Mouse (Mus musculus): ENCODE results near the gene Csf2rb2.
"Not testable (repeated sequence)": the region's sequence is repeated elsewhere in the genome, so short reads cannot be mapped to it uniquely, and the experiment has no call there.

The Csf2rb2 gene

DNA sequence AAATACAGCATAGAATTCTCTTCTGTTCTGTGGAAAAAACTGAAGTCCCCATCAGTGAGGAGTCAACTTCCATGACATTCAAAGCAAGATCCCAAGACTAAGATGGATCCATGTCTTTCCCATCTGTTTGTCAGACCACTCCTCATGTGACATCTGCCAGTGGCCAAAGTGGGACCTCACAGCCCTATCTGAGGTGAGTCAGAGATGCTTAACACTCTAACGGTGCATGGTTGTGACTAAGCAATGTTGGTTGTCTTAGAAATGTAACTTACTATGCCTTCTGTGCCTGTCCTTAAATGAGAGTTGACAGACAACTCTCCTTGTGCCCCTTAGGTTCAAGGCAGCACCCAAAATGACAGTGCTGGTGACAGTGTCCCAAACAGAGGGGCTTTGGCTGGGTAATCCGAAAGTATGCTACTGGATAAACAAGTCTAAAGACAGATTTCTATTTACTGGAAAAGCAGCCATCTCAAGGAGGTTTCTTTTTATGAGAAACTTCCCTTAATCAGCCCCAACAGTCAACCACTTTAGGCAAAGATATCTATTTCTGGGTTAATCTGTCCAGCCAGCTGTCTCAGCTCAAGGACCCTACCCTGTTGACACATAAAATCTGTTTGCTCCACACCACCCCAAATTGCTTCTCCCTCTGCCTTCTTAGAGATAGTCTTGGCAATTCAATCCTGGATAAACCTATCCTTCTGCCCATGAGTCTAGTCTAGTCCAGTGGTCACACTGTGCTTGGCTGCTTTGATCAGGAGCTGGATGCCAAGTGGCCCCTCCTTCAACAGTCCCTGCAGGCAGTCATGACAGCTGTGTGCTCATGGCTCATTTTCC is 13.0 kb upstream of the Csf2rb2 start:
- in situ Hi-C loops (cut with MboI, MseI) = not testable (repeated sequence)

GRCm38 (mm10) chr15:78313659-78314058 is 8.1 kb upstream of the Csf2rb2 start:
- in situ Hi-C loops (cut with MboI, MseI) = not testable (repeated sequence)

DNA sequence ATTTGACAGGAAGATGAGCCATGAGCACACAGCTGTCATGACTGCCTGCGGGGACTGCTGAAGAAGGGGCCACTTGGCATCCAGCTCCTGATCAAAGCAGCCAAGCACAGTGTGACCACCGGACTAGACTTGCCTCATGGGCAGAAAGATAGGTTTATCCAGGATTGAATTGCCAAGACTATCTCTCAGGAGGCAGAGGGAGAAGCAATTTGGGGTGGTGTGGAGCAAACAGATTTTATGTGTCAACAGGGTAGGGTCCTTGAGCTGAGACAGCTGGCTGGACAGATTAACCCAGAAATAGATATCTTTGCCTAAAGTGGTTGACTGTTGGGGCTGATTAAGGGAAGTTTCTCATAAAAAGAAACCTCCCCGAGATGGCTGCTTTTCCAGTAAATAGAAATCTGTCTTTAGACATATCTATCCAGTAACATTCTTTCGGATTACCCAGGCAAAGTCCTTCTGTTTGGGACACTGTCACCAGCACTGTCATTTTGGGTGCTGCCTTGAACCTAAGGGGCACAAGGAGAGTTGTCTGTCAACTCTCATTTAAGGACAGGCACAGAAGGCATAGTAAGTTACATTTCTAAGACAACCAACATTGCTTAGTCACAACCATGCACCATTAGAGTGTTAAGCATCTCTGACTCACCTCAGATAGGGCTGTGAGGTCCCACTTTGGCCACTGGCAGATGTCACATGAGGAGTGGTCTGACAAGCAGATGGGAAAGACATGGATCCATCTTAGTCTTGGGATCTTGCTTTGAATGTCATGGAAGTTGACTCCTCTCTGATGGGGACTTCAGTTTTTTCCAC is 7.1 kb upstream of the Csf2rb2 start:
- in situ Hi-C loops (cut with MboI, MseI) = not testable (repeated sequence)

DNA sequence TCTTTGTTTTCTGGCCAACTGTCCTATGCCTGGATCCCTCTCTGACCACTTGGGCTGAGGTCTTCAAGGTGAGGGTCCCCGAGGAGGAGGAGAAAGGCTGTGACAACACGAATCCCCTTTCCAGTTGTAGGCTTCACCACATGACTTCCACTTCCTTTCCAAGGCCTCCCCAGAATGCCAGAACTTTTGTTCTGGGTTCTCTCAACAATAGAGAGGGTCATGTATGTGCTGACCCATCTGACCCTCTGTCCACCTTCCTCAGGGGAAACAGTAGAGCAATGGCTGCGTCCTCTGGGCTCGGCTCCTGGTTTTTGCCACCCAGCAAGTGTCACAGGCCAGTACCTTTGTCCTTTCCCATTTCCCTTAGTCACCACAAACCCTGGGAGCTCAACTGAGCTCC is 5.5 kb upstream of the Csf2rb2 start:
- in situ Hi-C loops (cut with MboI, MseI) = no loop called here

- in situ Hi-C loops (cut with MboI, MseI) = no loop called here
Observed at GRCm38 (mm10) chr15:78309865-78310264, 4.3 kb upstream of the Csf2rb2 start.

GRCm38 (mm10) chr15:78303665-78304233 is 1.8 kb downstream of the Csf2rb2 start:
- in situ Hi-C loops (cut with MboI, MseI) = no loop called here

DNA sequence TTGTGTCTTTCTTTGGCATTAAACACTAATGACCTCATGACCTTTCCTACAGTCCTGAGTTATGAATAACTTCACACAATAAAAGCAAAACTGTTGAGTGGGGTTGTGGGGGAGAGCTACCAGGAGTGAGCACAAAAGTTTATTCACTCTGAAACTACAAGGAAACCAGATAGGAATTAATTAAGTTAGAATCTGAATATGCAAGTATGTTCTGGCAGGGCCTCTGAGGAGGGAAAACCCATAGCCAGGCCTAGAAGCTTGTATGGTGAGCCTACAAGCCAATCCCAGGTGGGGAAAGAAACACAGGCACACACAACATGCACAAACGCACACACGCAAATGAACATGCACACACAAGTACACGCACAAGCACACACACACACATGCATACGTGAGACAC is 2.8 kb downstream of the Csf2rb2 start:
- in situ Hi-C loops (cut with MboI, MseI) = no loop called here

DNA sequence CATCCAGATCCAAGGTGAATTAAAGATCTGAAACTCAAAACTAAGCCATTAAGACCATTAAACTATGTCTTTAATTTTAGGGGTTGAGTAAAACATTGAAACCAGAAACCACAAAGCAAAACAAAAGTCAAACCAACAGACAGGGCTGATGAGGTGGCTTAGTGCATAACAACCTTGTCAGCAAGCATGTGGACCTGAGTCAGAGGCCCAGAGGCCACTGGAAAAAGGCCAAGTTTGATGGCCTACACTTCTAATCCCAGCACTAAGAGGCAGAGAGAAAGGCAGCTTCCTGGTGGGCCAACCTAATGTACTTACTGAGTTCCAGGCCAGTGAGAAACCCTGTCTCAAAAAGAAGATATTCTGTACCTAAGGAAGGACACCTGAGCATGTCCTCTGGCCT is 4.7 kb downstream of the Csf2rb2 start:
- in situ Hi-C loops (cut with MboI, MseI) = no loop called here

GRCm38 (mm10) chr15:78299641-78300040 is 5.9 kb downstream of the Csf2rb2 start:
- in situ Hi-C loops (cut with MboI, MseI) = loop anchor here in 1 of 2 experiments (10.0 kb wide), 1 partner anchor 1305 kb away; no protein-coding TSS in a partner anchor

- in situ Hi-C loops (cut with MboI, MseI) = loop anchor here in 1 of 2 experiments (10.0 kb wide), 1 partner anchor 1304 kb away; no protein-coding TSS in a partner anchor
Observed at GRCm38 (mm10) chr15:78298558-78298957, 7.0 kb downstream of the Csf2rb2 start.

GRCm38 (mm10) chr15:78293716-78294115 is 11.8 kb downstream of the Csf2rb2 start:
- in situ Hi-C loops (cut with MboI, MseI) = loop anchor here in 1 of 2 experiments (10.0 kb wide), 1 partner anchor 1299 kb away; no protein-coding TSS in a partner anchor

- in situ Hi-C loops (cut with MboI, MseI) = loop anchor here in 1 of 2 experiments (10.0 kb wide), 1 partner anchor 1298 kb away; no protein-coding TSS in a partner anchor
Observed at GRCm38 (mm10) chr15:78293228-78293627, 12.3 kb downstream of the Csf2rb2 start.

- in situ Hi-C loops (cut with MboI, MseI) = loop anchor here in 1 of 2 experiments (10.0 kb wide), 1 partner anchor 1295 kb away; no protein-coding TSS in a partner anchor
Observed at GRCm38 (mm10) chr15:78289775-78290174, 15.7 kb downstream of the Csf2rb2 start.

DNA sequence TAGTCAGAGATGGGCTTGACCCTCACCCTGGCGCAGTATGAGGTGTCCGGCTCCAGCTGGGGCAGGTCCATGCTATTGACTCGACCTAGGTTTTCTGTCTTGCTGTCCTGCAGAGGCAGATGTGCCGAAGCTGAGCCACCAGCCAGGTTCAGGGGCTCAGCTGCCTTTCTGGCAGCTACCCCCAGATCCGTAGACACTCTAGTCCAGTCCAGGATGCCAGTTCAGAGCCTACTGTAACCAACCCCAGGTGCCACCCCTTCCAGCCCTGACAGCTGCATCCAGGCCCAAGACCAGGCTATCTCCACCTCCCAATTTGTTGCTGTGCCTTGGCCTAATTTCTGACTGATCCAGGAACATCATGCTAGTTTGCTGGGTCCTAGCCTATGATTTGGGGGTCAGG is 17.6 kb downstream of the Csf2rb2 start:
- in situ Hi-C loops (cut with MboI, MseI) = no loop called here

DNA sequence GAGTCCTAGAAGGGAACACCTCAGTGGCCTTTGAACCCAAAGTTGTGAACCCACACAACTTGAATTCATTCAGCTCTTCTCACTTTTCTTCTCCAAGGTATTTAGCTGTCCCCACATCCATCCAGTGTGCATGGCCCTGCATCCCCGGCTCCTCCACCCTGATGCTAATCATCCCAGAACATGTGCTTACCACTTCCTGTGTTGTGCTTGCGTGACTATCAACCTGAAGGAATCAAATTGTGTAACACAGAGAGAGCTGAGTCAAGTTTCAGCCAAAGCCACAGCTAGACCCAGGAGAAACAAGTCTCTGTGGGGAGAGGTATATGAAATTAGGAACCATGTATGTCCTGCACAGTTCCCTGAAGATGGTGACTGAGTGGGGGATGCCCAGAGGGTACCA is 27.2 kb downstream of the Csf2rb2 start:
- in situ Hi-C loops (cut with MboI, MseI) = no loop called here

GRCm38 (mm10) chr15:78271208-78271607 is 34.3 kb downstream of the Csf2rb2 start:
- in situ Hi-C loops (cut with MboI, MseI) = no loop called here

- in situ Hi-C loops (cut with MboI, MseI) = loop anchor here in 1 of 2 experiments (10.0 kb wide), 1 partner anchor 57 kb away; the partner anchor contains the start of gene Csf2rb
Observed at GRCm38 (mm10) chr15:78267865-78268264, 37.7 kb downstream of the Csf2rb2 start.

DNA sequence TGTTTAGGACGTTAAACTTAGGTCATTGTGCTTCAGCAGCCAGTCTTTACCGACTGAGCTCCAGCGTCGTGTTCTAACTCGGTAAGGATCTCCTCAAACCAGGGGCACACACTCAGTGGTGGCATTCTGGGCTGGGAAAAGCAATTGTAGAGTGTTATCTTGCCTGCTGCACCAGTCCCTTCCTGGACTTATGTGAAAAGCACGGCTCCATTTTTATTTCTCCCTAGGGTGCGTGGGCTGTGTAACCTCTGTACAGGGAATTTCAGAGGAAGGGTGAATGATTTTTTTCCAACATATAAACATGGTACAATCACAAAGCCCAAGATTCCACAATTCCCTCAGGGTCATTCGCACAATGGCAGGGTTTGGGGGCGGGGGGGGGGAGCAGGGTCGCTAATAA is 38.1 kb downstream of the Csf2rb2 start:
- in situ Hi-C loops (cut with MboI, MseI) = loop anchor here in 1 of 2 experiments (10.0 kb wide), 1 partner anchor 57 kb away; the partner anchor contains the start of gene Csf2rb

DNA sequence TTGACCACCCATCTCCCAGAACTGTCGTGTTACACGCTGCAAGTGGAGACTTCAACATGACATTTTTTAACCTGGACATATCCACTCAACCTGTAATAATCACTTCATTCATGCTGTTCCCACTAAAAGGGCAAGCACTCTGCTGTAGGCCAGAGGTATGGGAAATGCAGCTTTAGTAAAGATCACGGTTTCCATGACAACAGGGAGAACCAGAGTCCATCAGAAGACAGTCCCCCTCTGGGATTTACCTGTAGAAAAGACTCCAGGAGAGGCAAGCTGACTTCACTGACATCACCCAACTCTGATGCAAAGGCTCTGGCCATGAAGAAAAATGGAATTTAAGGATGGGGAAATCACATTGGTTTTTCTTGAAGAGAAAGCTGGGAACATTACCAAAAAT is 42.2 kb downstream of the Csf2rb2 start:
- in situ Hi-C loops (cut with MboI, MseI) = loop anchor here in 1 of 2 experiments (10.0 kb wide), 1 partner anchor 62 kb away; the partner anchor contains the start of gene Csf2rb

- in situ Hi-C loops (cut with MboI, MseI) = loop anchor here in 1 of 2 experiments (10.0 kb wide), 1 partner anchor 64 kb away; the partner anchor contains the start of gene Csf2rb
Observed at GRCm38 (mm10) chr15:78260668-78261333, 44.7 kb downstream of the Csf2rb2 start.

All from T-helper 17 cell (primary cell).